Mouse (Mus musculus) brain, embryonic 18.5 days (tissue): ENCODE results near the gene Ntn1.

Experiments used
- DNase-seq: peaks from one replicate; pipeline ENCODE4 v3.0.0-alpha.2; 2012; ENCODE audit warnings: low read depth, low spot score

Ntn1 gene

DNA sequence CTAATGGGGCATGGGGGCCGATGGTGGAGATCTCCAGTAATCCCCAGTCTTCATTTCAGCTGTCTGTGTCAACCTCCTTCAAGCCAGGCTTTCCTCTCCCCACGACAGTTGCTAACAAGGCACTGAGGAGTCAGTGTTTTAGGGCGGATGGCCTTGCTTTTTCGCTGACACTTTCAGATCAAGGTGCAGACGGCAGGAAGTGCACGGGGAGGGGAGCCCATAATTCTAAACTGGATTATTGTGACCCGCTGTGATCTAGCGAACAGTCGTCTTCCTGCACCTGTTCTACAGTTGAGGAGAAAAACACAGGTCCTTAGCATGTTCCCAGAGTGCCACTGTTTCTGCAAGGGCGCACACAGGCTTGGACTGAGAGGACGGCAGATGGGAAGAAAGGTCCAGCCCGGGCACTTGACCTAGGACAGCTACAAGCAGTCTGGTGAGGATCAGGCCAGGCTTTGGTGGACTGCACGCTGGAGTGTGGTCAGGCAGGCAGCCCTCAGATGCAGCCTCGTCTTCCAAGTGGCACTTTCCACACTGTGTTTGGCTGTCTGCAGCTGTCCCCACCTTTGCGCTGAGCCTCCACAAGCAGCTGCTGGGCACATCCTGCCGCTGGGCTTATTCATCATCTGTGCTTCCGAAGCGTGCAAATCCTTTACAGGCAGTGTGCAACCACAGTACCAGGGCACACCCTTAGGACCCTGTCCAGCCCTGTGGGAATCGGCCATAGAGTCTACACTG is 129.7 kb downstream of the Ntn1 start:
- DNase-seq, result no peak

- DNase-seq, result no peak
Observed at GRCm38 (mm10) chr11:68264276-68264675, 136.3 kb downstream of the Ntn1 start.

GRCm38 (mm10) chr11:68263100-68263499 is 137.5 kb downstream of the Ntn1 start:
- DNase-seq, result no peak

DNA sequence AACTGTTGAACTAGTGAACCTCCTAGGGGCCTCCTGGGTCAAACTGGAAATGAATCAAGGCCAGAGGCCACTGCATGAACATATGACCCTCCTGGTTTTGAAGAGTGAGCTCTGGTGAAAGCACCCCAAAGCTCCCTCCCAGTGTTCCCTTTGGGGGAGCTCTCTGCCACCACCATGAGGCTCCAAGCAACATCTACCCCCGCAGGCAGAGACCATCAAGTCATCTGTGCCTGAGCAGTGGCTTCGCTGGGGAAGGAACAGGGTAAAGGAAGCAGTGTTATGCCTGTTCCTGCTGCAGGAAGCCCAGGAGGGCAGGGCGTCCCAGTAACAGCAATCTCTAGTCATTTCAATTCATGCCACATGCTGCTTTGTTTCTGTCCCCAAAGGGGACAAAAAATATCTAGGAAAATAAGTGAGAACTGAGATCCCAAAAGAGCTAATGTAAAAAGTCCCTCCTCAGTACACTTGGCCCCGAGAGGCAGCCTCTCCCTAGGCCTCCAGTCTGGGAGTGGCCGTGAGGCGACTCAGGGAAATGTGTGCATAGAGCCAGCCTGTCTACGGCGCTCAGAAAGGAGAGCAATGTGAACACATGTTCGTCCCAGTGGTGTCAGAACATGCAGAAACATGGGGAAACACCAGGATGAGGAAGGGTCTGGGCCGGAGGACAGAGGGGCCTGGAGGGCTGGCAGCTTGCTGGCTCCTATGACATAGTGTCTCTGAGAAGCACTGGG is 139.3 kb downstream of the Ntn1 start:
- DNase-seq, result no peak

GRCm38 (mm10) chr11:68260399-68260798 is 140.2 kb downstream of the Ntn1 start:
- no peak for DNase-seq

DNA sequence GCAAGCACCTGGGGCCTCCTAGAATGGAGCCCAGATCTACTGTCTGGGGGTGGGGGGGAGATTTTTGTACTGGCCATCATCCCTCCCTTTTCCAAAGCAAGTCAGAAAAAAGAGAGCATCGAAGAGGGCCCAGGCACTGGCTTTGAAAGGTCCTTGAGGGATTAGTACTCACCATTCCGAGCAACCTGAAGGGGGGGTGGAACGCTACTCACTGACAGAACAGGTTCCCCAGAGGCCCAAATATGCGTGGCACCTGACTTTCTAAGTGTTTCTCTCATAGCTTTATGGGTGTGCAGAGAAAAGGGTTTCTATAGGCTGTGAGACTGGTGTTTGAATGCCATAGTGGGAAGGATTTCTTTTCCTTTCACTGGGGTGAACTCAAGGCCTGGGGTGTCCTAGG is 142.1 kb downstream of the Ntn1 start:
- no peak for DNase-seq

- DNase-seq, result no peak
Observed at GRCm38 (mm10) chr11:68253531-68253930, 147.1 kb downstream of the Ntn1 start.

- no peak for DNase-seq
Observed at GRCm38 (mm10) chr11:68250106-68250505, 150.5 kb downstream of the Ntn1 start.

GRCm38 (mm10) chr11:68247897-68248296 is 152.7 kb downstream of the Ntn1 start:
- no peak for DNase-seq

DNA sequence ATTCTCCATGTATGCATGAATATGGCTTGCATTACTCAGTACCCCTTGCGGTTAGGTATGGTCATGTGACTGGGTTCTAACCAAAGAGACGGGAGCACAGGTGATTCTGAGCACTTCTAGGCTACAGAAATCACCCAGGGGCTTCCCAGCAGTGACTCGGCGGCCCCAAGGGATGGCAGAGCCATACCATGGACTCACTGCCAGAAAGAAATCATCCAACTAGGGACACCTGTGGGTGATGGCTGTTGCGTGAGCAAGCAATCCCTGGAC is 155.7 kb downstream of the Ntn1 start:
- DNase-seq, result no peak

- no peak for DNase-seq
Observed at GRCm38 (mm10) chr11:68244254-68244991, 156.2 kb downstream of the Ntn1 start.

DNA sequence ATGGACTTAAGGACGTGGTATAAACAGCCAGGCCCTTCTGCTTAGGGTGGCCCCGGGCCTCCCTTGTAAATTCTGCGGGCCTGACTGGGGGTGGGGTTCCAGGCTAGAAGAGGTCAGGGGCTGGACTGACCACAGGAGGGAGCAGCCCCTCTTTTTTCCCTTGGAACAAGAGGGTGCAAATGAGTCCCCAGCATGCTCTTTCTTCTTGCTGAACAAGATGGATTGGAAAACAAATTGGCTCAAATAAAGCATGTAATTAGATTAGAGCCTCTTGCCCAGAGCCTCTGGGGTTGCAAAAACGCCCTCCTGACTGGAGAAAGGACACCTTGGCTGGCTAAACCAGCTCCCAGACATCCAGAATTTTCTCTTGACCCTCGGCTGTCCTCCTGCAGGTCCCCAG is 160.9 kb downstream of the Ntn1 start:
- no peak for DNase-seq

GRCm38 (mm10) chr11:68233469-68233965 is 167.1 kb downstream of the Ntn1 start:
- no peak for DNase-seq

GRCm38 (mm10) chr11:68231558-68231957 is 169.1 kb downstream of the Ntn1 start:
- DNase-seq, result no peak

DNA sequence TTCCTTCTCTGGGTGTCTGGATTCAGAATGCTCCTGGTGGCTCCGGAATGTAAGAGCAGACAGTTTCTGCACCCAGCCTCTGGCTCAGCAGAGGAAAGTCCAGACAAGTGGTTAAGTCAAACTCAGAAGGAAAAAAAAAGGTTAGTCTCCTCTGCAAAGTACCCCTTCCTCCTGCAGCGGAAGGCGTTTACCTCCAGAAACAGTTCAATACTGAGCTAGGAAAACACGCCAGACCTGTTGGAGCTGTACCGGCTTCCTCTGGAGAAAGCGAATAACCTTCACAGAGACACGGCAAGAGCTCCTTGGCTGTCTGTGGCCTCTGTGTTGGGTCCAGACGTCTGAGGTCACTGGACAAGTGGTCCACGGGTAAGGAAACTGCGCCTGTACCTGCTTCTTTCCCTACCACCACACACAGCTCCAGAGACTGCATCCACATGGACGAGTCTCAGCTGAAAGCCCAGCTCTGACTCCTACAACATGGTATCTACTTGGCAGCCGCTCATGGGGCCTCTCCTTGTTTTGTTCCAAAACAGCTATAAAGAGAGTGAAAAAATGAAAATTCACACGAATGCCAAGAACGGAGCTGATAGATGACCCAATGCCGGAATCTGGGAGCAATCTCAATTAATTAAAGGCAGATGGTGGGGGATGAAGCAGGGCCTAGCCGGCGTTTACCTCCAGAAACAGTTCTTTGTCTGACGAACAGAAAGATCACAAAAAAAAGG is 171.5 kb downstream of the Ntn1 start:
- no peak for DNase-seq

DNA sequence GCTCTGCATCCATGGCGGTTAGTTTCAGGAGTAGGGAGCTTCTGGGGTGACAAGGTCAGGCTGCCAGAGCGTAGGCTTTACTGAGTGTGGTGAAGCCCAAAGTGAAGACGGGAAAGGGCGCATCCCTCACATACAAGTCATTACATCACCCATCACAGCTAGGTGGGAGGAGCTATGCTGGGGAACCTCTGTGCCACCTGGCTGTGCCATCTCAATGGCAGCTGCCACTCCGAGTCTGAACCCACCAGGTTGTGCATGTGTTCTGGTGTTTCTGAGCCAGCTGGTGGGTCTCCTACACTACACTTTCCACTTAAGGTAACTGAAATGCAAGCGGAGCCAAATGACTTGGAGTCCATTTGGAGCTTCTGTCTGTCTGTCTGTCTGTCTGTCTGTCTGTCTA is 172.8 kb downstream of the Ntn1 start:
- no peak for DNase-seq

DNA sequence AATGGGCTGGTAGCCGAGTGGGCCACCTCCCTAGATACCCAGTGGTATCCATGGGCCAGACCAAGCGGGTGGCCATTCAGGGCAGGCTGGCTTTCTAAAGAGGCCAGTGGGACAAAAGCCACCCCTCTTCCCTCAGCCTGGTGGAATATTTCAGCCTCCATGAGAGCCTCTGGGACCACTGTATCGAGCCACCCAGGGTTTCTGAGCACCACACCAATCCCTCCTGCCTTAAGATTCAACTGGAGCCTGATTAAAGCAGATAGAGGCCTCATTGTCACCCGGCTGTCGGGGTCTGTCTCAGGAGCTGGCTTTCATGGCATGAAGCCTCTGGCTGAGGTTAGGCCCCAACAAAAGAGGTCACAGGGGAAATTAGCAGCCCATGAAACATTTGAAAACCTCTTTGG is 174.0 kb downstream of the Ntn1 start:
- DNase-seq, result no peak

DNA sequence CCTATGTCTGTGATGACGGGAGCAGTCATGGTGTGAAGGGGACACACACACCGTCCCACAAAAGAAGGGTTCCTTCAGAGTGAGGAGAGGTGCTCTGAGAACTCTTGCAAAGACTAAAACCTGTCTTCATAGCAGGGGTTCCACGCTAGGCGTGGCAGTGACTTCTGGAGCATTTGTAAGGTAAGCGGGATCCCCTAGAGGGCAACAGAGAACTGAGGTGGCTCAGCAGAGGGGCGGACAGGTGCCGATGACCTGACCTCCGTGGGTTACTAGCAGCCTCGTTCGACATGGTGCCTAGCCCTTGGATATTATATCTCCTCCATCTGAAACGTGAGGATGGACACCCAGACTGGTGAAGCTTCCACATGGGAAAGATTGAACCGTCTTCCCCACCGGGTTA is 177.5 kb downstream of the Ntn1 start:
- no peak for DNase-seq

DNA sequence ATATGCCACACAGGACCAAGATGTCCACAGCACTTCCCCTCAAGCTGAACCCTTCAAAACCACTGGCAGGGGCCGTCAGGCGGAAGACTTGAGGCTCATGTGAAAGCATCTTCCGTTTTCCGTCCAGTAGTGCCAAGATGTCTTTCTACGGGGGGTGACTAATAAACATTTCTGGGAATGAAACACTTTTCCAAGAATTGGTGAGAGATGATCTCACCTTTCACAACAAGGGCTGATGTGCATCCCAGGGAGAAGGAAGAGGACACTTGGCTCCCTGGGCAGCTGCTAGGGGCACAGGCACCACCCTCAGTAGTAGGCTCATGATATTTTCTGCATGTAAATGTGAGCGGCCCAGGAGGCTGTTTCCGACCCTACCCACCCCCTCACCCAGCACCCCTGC is 178.4 kb downstream of the Ntn1 start:
- no peak for DNase-seq

DNA sequence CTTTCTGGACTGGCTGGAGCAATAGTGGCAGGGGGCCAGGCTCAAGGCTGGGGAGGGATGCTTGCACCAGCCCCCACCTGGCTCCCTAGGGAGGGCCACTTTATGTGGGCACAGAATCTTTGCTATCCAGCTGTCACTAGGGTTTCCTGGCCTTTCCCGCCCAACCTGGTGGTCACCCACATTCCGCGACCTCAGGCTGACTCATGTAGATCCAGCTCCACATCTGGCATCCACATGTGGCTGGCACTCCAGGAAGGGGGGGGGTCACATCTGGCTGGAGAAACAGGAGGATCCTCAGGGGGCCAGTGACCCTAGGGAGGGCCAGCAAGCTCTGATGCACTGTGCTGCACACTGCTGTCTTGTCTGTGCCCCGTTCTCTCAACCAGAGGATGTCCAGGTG is 179.9 kb downstream of the Ntn1 start:
- DNase-seq, result no peak

DNA sequence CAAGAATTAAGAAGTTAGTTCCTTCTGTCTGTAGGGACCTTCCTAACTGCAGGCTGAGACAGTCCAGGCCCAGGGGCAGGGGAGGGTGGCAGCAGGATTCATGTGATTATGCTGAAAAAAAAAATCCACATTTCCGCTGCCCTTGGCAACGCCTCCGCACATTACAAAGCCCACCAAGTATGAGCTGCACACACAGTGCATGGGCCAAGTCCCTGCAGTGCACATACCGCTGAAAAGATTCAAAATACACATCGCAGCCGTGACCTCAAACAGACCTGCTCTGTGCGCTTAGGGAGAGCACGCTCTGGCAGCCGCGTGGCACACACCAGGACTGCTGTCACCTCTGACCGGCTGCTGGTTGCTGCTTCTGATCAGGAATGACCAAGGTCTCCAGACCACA is 184.6 kb downstream of the Ntn1 start:
- DNase-seq, result no peak
